Mouse (Mus musculus) kidney, postnatal 10 days (tissue): Measurements from ENCODE around the gene Slc25a45.
A peak's percentile ranks its signal among the peaks of the same experiment; 100 is the strongest.

Source experiments
- DNase-seq: peaks from one replicate; pipeline ENCODE4 v3.0.0; 2021; ENCODE audit warnings: mixed read lengths

Gene Slc25a45

GRCm38 (mm10) chr19:5877618-5878361 lies at the start of gene Slc25a45:
TSS of gene Slc25a45 (plus strand) at chr19:5877808.
- peak; percentile 88 for DNase-seq

GRCm38 (mm10) chr19:5828155-5828554 lies 49.5 kb upstream of the Slc25a45 start:
- no peak for DNase-seq

GRCm38 (mm10) chr19:5828905-5829304 lies 48.7 kb upstream of the Slc25a45 start:
- no peak for DNase-seq

GRCm38 (mm10) chr19:5829958-5830615 lies 47.5 kb upstream of the Slc25a45 start:
- no peak for DNase-seq

GRCm38 (mm10) chr19:5830776-5831175 lies 46.8 kb upstream of the Slc25a45 start:
- DNase-seq: no peak

GRCm38 (mm10) chr19:5831224-5831957 lies 46.2 kb upstream of the Slc25a45 start:
- no peak for DNase-seq

- no peak for DNase-seq
Observed at GRCm38 (mm10) chr19:5831958-5832320, 45.7 kb upstream of the Slc25a45 start.

- no peak for DNase-seq
Observed at GRCm38 (mm10) chr19:5832326-5832725, 45.3 kb upstream of the Slc25a45 start.

GRCm38 (mm10) chr19:5833287-5834100 lies 44.1 kb upstream of the Slc25a45 start:
- no peak for DNase-seq

- no peak for DNase-seq
Observed at GRCm38 (mm10) chr19:5834260-5834925, 43.2 kb upstream of the Slc25a45 start.

- no peak for DNase-seq
Observed at GRCm38 (mm10) chr19:5835054-5835921, 42.3 kb upstream of the Slc25a45 start.

- DNase-seq: no peak
Observed at GRCm38 (mm10) chr19:5835922-5836430, 41.6 kb upstream of the Slc25a45 start.

GRCm38 (mm10) chr19:5836941-5837572 lies 40.6 kb upstream of the Slc25a45 start:
- DNase-seq: no peak

- no peak for DNase-seq
Observed at GRCm38 (mm10) chr19:5837606-5838005, 40.0 kb upstream of the Slc25a45 start.

GRCm38 (mm10) chr19:5838136-5838891 lies 39.3 kb upstream of the Slc25a45 start:
- no peak for DNase-seq

GRCm38 (mm10) chr19:5838892-5839165 lies 38.8 kb upstream of the Slc25a45 start:
- no peak for DNase-seq

GRCm38 (mm10) chr19:5839317-5840085 lies 38.1 kb upstream of the Slc25a45 start:
- DNase-seq: no peak

- DNase-seq: no peak
Observed at GRCm38 (mm10) chr19:5840086-5840889, 37.3 kb upstream of the Slc25a45 start.
